Mouse (Mus musculus) testis, adult 2 months (tissue): ENCODE measurements around the gene Luc7l. TPM values are rescaled to one million over a fixed set of nuclear protein-coding genes. Genes with fewer than 3 reads are reported as not detected.

Source experiments
- H3K27ac ChIP-seq: fragments of 200-500 bp; 2 replicates; pipeline ENCODE4 v1.5.1; 2012; ENCODE audit warnings: low read depth, low read length; ENCODE audit not compliant: control insufficient read depth, insufficient read depth
- H3K27me3 ChIP-seq: fragments of 200-500 bp; 2 replicates; pipeline ENCODE4 v1.6.1; 2012; ENCODE audit warnings: mild to moderate bottlenecking, low read length, moderate library complexity; ENCODE audit not compliant: control insufficient read depth, insufficient read depth
- H3K36me3 ChIP-seq: fragments of 200-500 bp; 2 replicates; pipeline ENCODE4 v1.6.1; 2012; ENCODE audit warnings: mild to moderate bottlenecking, low read length; ENCODE audit not compliant: control insufficient read depth, insufficient read depth
- H3K4me1 ChIP-seq: fragments of 200-500 bp; 2 replicates; pipeline ENCODE4 v1.6.1; 2012; ENCODE audit warnings: low read length; ENCODE audit not compliant: control insufficient read depth, insufficient read depth
- H3K4me3 ChIP-seq: fragments of 200-500 bp; 2 replicates; pipeline ENCODE4 v1.5.1; 2012; ENCODE audit warnings: low read depth, mild to moderate bottlenecking, low read length, moderate library complexity, mixed read lengths; ENCODE audit not compliant: control insufficient read depth
- CTCF ChIP-seq: fragments of 200-500 bp; IDR thresholded peaks from 2 replicates; pipeline ENCODE4 v1.5.1; 2012; ENCODE audit warnings: low read depth, mild to moderate bottlenecking, inconsistent platforms, low read length, moderate library complexity; ENCODE audit not compliant: control insufficient read depth, insufficient read depth, insufficient replicate concordance
- POLR2A ChIP-seq: fragments of 200-500 bp; IDR thresholded peaks from 2 replicates; pipeline ENCODE4 v1.6.1; 2012; ENCODE audit warnings: low read depth, mild to moderate bottlenecking, inconsistent platforms, low read length, moderate library complexity; ENCODE audit not compliant: control insufficient read depth
- polyA plus RNA-seq: library from polyadenylated mRNA; depleted of rRNA; stranded (reverse); fragments of >200 nt; gene quantifications from 2 replicates; pipeline ENCODE4 v1.2.3, GENCODE M21; 2012

Gene Luc7l
- polyA plus RNA-seq, 1 experiment = 16.3 TPM

DNA sequence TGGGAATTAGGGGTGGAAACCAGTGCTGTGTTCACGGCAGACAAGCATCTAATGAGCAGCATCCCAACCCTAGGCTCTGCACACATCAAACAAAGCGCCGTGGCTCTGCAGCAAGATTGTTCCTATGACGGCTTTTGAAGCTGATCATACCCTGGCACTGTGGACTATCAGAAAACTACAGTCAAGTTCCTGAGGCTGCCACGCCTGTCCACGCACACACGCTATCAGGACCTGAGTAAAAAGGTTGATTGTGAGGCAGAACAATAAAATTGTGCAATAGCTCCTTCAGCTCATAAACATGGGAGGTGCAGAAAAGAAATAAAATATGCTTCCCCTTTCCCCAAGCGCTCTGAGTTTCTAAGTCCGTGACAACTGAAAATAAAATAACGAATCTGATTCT, 15.0 kb upstream of the Luc7l start:
- H3K27ac ChIP-seq = no peak overlapping the region
- no peaks in the 10 kb centered on the region for H3K27me3 ChIP-seq
- H3K4me3 ChIP-seq = no peak overlapping the region
- no peak for TF ChIP-seq POLR2A
- H3K36me3 ChIP-seq = no peaks in the 10 kb centered on the region
- peaks cover 2% of the 10 kb centered on the region for H3K4me1 ChIP-seq

DNA sequence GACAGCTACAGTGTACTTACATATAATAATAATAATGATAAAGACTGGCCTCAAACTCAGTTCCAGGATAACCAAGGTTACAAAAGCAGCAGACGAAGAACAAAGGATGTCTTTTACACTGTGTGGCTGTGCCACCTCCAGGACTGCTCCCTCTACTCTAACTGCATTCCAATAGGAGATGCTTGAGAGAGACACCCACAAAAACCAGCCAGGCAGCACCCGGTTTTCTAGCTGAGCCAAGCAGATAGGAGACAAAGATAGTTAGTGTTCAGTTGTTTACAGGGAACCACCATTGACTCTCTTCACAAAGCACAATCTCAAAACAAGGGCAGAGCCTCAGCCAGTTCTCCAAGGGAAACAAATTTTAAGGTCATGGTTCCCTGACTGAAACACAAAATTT, 13.1 kb upstream of the Luc7l start:
- TF ChIP-seq POLR2A (no peak), CTCF (no peak)
- H3K36me3 ChIP-seq = no peaks in the 10 kb centered on the region

DNA sequence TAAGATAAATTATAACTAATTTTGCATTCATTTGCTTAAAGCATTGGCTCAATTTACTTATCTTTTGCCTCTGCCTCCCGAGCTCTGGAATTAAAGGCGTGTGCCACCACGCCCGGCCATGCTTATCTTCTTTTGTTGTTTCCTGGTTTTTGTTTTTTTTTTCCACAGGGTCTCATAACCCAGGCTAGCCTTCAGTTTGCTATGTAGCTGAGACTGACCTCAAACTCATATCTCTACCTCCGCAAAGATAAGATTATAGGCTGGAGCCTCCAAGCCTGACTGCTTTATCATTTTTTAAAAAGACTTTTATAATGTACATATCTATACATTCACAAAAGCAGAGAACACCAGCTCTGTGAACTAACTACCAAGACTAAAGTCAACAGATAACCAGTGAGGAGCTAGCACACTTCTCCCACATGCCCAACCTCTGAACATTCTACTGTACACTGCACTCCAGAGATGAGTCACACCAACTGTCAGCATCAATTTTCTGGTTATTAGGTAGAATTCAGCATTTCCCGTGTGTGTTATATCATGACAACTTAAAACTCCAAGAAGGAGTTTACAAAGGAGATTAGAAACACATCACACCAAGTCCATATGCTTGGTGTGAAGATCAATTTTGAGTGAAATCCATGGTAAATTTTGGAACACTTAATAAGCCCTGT, 12.4 kb upstream of the Luc7l start:
- Histone ChIP-seq H3K4me1 (peaks cover 4% of the 10 kb centered on the region), H3K27me3 (no peaks in the 10 kb centered on the region), H3K36me3 (no peaks in the 10 kb centered on the region), H3K4me3 (no peak overlapping the region), H3K27ac (no peak overlapping the region)
- TF ChIP-seq POLR2A (no peak), CTCF (no peak)

More for the DNA sequence above, 13.1 kb upstream of the Luc7l start:
- H3K4me1 ChIP-seq = peaks cover 4% of the 10 kb centered on the region
- no peaks in the 10 kb centered on the region for H3K27me3 ChIP-seq
- H3K4me3 ChIP-seq = no peak overlapping the region
- H3K27ac ChIP-seq = no peak overlapping the region

DNA sequence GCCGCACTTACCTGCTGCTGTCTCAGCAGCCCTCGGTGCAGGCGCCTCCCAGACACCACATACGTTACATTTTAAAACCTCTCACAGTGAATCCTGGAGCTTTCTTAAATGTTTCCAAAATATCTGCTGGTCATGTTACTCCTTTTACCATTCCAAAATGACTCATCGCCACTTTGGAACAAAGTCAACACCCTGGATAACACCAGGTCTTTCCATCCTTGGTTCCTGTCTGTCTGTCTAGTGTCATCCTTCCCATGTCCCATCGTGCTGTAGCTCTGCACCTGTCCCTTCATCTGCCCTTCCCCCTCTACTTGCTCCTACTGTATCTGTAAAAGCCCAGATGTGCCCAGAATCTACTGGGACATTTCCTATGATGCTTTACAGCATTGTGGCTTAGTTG, 11.7 kb upstream of the Luc7l start:
- Histone ChIP-seq H3K4me1 (peaks cover 4% of the 10 kb centered on the region), H3K4me3 (no peak overlapping the region), H3K27ac (no peak overlapping the region), H3K36me3 (no peaks in the 10 kb centered on the region), H3K27me3 (no peaks in the 10 kb centered on the region)
- TF ChIP-seq POLR2A (no peak), CTCF (no peak)

DNA sequence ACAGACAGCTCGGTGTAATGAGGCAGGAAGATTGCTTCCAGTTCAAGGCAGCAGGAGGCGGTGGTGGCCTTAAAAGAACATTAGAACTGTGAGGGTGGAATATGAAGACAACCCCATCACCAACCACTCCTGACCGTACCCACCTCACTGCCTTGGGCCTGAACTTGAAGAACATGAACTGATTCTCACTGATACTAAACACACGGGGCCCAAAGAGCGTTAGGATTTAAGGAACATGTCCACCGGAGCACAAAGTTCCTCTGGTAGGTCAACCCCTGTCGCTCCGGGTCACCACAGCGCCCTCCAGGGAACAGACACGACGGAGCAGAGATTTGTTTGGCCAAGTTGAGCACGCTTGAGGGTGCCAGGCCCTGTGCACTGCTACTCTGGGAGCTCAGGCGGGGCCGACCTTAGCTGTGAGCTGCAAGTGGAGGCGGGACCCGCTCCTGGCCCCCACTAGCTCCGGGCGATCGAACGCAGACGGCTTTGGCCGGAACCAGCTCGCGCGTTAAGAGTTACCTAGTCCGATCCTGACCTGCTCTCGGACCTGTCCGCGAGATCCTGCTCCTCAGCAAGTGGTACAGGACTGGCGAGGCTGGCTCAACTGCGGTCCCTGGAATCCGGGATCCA, 9.1 kb upstream of the Luc7l start:
- peaks cover 4% of the 10 kb centered on the region for H3K4me1 ChIP-seq

DNA sequence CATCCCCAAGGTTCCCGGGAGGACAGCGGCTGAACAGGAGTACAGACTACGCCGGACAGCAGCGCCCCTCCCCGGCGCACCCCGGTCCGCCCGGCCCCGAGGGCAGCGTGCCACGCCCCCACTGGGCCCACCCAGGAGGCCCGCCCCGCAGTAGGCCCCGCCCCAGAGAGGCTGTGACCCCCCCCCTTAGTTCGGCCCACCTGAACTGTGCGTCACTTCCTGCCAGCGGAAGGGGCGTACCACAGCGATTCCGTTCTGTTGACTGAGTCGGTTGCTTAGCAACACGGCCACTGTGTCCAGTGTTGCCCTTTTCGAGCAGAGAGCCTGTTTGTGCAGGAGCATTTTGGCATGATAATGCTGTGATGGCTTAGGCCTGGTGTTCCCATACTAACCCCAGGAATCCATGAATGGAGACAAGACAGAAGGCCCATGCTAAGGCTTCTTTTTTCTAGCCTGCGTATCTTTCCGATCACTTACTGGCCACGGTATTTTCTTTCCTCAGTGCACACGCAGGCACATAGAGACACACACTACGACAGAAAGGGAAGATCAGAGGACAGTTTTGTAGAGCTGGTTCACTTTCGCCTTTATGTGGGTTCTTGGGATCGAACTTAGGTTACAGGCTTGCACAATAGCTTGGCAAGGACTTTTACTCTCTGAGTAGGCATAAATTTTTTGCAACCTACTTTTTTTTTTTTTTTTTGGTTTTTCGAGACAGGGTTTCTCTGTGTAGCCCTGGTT, 8.4 kb upstream of the Luc7l start, which contains the start of gene Fam234a:
Gene Fam234a, minus strand, starts transcription at position 142 of the 741 bp plus-strand sequence.
- H3K27ac ChIP-seq = peak within 1 kb of the TSS; percentile 85
- peaks cover 4% of the 10 kb centered on the region for H3K4me1 ChIP-seq
- H3K4me3 ChIP-seq = peak within 1 kb of the TSS; percentile 94
- no peaks in the 10 kb centered on the region for H3K36me3 ChIP-seq
- TF ChIP-seq CTCF (no peak), POLR2A (peak; percentile 97)
- no peaks in the 10 kb centered on the region for H3K27me3 ChIP-seq

More for the DNA sequence above, 9.1 kb upstream of the Luc7l start:
- Histone ChIP-seq H3K36me3 (no peaks in the 10 kb centered on the region), H3K27ac (peak overlapping the region; percentile 85), H3K27me3 (no peaks in the 10 kb centered on the region), H3K4me3 (peak overlapping the region; percentile 94)
- TF ChIP-seq CTCF (peak; percentile 16; the same call in 1 of the 2 replicates), POLR2A (no peak; the same call in 1 of the 2 replicates)

DNA sequence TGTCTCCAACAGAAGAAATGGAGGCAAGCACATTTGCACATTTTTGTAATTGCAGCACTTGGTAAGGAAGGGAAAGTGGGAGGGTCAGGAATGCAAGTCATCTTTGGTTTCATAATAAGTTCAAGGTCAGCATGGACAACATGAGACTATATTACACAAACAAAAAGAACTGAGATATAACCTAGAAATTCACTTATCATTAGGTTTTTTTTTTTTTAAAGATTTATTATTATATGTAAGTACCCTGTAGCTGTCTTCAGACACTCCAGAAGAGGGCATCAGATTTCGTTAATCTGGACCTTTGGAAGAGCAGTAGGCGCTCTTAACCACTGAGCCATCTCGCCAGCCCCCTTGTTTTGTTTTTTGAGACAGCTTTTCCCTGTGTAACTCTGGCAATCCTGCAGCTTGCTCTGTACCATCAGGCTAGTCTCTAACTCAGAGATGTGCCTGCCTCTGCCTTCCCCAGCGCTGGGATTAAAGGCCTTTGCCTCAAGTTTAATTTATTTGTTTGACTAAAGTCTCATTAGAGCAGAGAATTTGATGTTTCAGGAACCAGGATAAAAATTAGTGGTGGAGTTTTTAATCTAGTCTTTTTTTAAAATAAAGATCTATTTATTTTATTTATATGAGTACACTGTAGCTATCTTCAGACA, 684 bp upstream of the Luc7l start:
- H3K4me1 ChIP-seq = no peaks in the 10 kb centered on the region
- H3K27me3 ChIP-seq = no peaks in the 10 kb centered on the region
- H3K4me3 ChIP-seq = peak overlapping the region; percentile 16; the same call in 1 of the 2 replicates
- H3K27ac ChIP-seq = peak overlapping the region; percentile 84
- no peaks in the 10 kb centered on the region for H3K36me3 ChIP-seq
- no peak for TF ChIP-seq POLR2A
- no peak for TF ChIP-seq CTCF
